ENCODE assay signal across 19 mouse cellular contexts in genomic region chr3:51717455-51717854, GRCm38 (mm10). TPM values are rescaled to one million over a fixed set of nuclear protein-coding genes. Genes with fewer than 3 reads are reported as not detected.
DNase-seq lines count a peak whose midpoint lies in the region; ATAC-seq and TF ChIP-seq lines count a peak whose summit lies in the region.
"Had no signal": no experiment of that assay in that cellular context is flagged by ENCODE, and none has a peak within 500 bp of the region (broad histone marks: within the 10 kb centered on the region; RNA-seq: fewer than 3 reads in every experiment).

No protein-coding gene starts in this region.

- no peaks in the 10 kb centered on the region for H3K36me3 ChIP-seq in kidney, embryonic 15.5 days
- no peaks in the 10 kb centered on the region for H3K36me3 ChIP-seq in kidney, adult 2 months (ENCODE audit: control insufficient read depth, insufficient read depth, low read length)
- H3K36me3 ChIP-seq: hindbrain, embryonic 12.5 days; limb, embryonic 15.5 days; midbrain, embryonic 15.5 days had no signal

- peak; percentile 66 for ATAC-seq in kidney, embryonic 15.5 days (replicated peaks; ENCODE audit: low FRiP score)
- ATAC-seq: activated CD4-positive, CD25-positive, alpha-beta regulatory T cell, adult 4 months; CD4-positive, CD25-positive, alpha-beta regulatory T cell, adult 4 months; forebrain, postnatal 0 days; inflammation-experienced regulatory T-cells, adult 6 months; midbrain, embryonic 15.5 days had no signal

- no peak for DNase-seq in kidney, adult 2 months
- DNase-seq in adipocyte (ENCODE audit: low spot score): peak; percentile 40
- peak; percentile 46 for DNase-seq in forelimb bud, embryonic 11.5 days (ENCODE audit: low read depth, low spot score)
- DNase-seq in mesoderm, embryonic 11.5 days (ENCODE audit: low read depth, low spot score): peak; percentile 64
- DNase-seq in thymus, adult 18-20 months: no peak
- no peak for DNase-seq in right cerebral cortex, postnatal 25 days
- DNase-seq: adrenal gland, postnatal 36 days; cerebellum, adult 11-12 months; cerebellum, postnatal 25 days; forebrain, postnatal 0 days; right cerebral cortex, postnatal 4 days; thymus, postnatal 36 days had no signal

- WGBS in kidney, embryonic 15.5 days: 15% methylated on average over 3 of the region's 3 CpGs
- WGBS in kidney, adult 2 months: 34% methylated on average over 3 of the region's 3 CpGs

- no peak overlapping the region for H3K4me3 ChIP-seq in kidney, embryonic 15.5 days (replicated peaks)
- no peak overlapping the region for H3K4me3 ChIP-seq in kidney, adult 2 months (ENCODE audit: insufficient read depth, low read depth, low read length)
- H3K4me3 ChIP-seq: hindbrain, embryonic 12.5 days; limb, embryonic 15.5 days; midbrain, embryonic 15.5 days had no signal

- TF ChIP-seq POLR2A in kidney, adult 2 months (IDR thresholded peaks at IDR 0.05; ENCODE audit: low read depth, low read length): no peak

- peaks cover 40% of the 10 kb centered on the region for H3K4me1 ChIP-seq in kidney, embryonic 15.5 days
- no peaks in the 10 kb centered on the region for H3K4me1 ChIP-seq in kidney, adult 2 months (ENCODE audit: control insufficient read depth, insufficient read depth, low read length)

- H3K9ac ChIP-seq in kidney, embryonic 15.5 days: no peak overlapping the region
- H3K9ac ChIP-seq: forebrain, postnatal 0 days; hindbrain, embryonic 12.5 days; limb, embryonic 15.5 days; midbrain, embryonic 15.5 days had no signal

- H3K27me3 ChIP-seq in kidney, embryonic 15.5 days: no peaks in the 10 kb centered on the region
- H3K27me3 ChIP-seq in kidney, adult 2 months (replicated peaks; ENCODE audit: control insufficient read depth, insufficient read depth, low read length): no peaks in the 10 kb centered on the region
- H3K27me3 ChIP-seq: hindbrain, embryonic 12.5 days; limb, embryonic 15.5 days; midbrain, embryonic 15.5 days had no signal

- no peak overlapping the region for H3K4me2 ChIP-seq in kidney, embryonic 15.5 days
- H3K4me2 ChIP-seq: hindbrain, embryonic 12.5 days; limb, embryonic 15.5 days; midbrain, embryonic 15.5 days had no signal

- no peak for TF ChIP-seq CTCF in kidney, adult 2 months (conservative IDR thresholded peaks at IDR 0.05; ENCODE audit: insufficient read depth, insufficient read length, low read depth, low read length)

- no peaks in the 10 kb centered on the region for H3K9me3 ChIP-seq in kidney, embryonic 15.5 days (replicated peaks)
- H3K9me3 ChIP-seq: hindbrain, embryonic 12.5 days; limb, embryonic 15.5 days; midbrain, embryonic 15.5 days had no signal

- H3K27ac ChIP-seq in kidney, embryonic 15.5 days: peak overlapping the region; percentile 72
- no peak overlapping the region for H3K27ac ChIP-seq in kidney, adult 2 months (ENCODE audit: insufficient read depth, low read depth, low read length)
- H3K27ac ChIP-seq: hindbrain, embryonic 12.5 days; limb, embryonic 15.5 days; midbrain, embryonic 15.5 days had no signal

RNA-seq across cellular contexts. Expression of gene Mgst2, which starts 57.3 kb away (rescaled TPM):
- polyA plus RNA-seq in kidney, embryonic 15.5 days (2015; fragmentation: Nextera tagmentation; extraction: Ambion mirVana): 1.6 and 3.5 TPM in 2 replicates
- polyA plus RNA-seq in kidney, adult 2 months (2012; rRNA removed): 0.11 and 0.55 TPM in 2 replicates

Comparison
In these comparisons a context has a peak if more than half of its experiments do, and no peak if none do; other contexts are left out.
1. DNase-seq: peak in adipocyte (single experiment), forelimb bud, embryonic 11.5 days (single experiment) and mesoderm, embryonic 11.5 days (single experiment); none in kidney, adult 2 months (single experiment), thymus, adult 18-20 months (0 of 2) and right cerebral cortex, postnatal 25 days (single experiment).